13 mouse cellular contexts compared by ENCODE assay signal in the genomic region with DNA sequence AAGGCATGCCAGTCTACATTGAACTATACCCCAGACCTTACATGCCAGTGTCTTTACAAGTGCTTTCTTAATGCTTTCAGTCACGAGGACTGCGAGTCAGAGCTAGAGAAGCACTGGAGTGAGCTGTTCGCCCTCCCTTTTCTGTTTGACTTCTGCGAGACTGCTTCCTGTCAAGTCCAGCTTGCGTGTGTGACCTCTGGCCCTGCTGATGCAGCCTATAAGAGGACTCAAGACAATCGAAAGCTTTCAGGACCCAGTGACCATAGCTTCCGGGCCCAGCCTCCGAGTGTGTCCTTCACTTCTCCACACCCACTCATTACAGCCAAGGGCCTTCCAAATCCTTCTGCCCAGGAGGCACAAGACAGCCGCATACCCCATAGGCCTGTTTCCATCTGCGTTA. TPM values are rescaled to one million over a fixed set of nuclear protein-coding genes. Genes with fewer than 3 reads are reported as not detected.
DNase-seq lines count a peak whose midpoint lies in the region; ATAC-seq and TF ChIP-seq lines count a peak whose summit lies in the region.
"Had no signal": no experiment of that assay in that cellular context is flagged by ENCODE, and none has a peak within 500 bp of the region (broad histone marks: within the 10 kb centered on the region; RNA-seq: fewer than 3 reads in every experiment).

No protein-coding gene starts in this region.

- no peak for TF ChIP-seq CTCF in kidney, adult 2 months (conservative IDR thresholded peaks at IDR 0.05; ENCODE audit: insufficient read depth, insufficient read length, low read depth, low read length)
- no peak for TF ChIP-seq CTCF in stomach, postnatal 0 days (IDR thresholded peaks at IDR 0.05; ENCODE audit: low read depth)

- H3K9me3 ChIP-seq in heart, embryonic 10.5 days, result no peaks in the 10 kb centered on the region
- H3K9me3 ChIP-seq in heart, embryonic 11.5 days (replicated peaks; ENCODE audit: control insufficient read depth, low read length), result no peaks in the 10 kb centered on the region
- H3K9me3 ChIP-seq in embryonic facial prominence, embryonic 10.5 days, result no peaks in the 10 kb centered on the region
- H3K9me3 ChIP-seq in stomach, postnatal 0 days (ENCODE audit: control insufficient read depth, low read length), result no peaks in the 10 kb centered on the region
- H3K9me3 ChIP-seq in hindbrain, embryonic 11.5 days (ENCODE audit: control insufficient read depth, low read length), result no peaks in the 10 kb centered on the region
- H3K9me3 ChIP-seq: hindbrain, embryonic 12.5 days; intestine, embryonic 15.5 days; neural tube, embryonic 13.5 days had no signal

- H3K4me1 ChIP-seq in heart, embryonic 10.5 days, result peaks cover 18% of the 10 kb centered on the region
- H3K4me1 ChIP-seq in heart, embryonic 11.5 days (ENCODE audit: control insufficient read depth, insufficient read depth, low read length), result peaks cover 2% of the 10 kb centered on the region; the same call in 1 of the 2 replicates
- peaks cover 4% of the 10 kb centered on the region; the same call in 1 of the 2 replicates for H3K4me1 ChIP-seq in kidney, adult 2 months (ENCODE audit: control insufficient read depth, insufficient read depth, low read length)
- H3K4me1 ChIP-seq in embryonic facial prominence, embryonic 10.5 days, result peaks cover 14% of the 10 kb centered on the region
- no peaks in the 10 kb centered on the region for H3K4me1 ChIP-seq in stomach, postnatal 0 days (replicated peaks; ENCODE audit: control insufficient read depth, insufficient read depth)
- H3K4me1 ChIP-seq in hindbrain, embryonic 11.5 days (replicated peaks; ENCODE audit: control insufficient read depth, insufficient read depth, low read length), result no peaks in the 10 kb centered on the region

- H3K4me2 ChIP-seq in heart, embryonic 11.5 days, result no peak overlapping the region
- no peak overlapping the region for H3K4me2 ChIP-seq in stomach, postnatal 0 days (replicated peaks; ENCODE audit: low read depth)
- H3K4me2 ChIP-seq in hindbrain, embryonic 11.5 days (replicated peaks; ENCODE audit: low read depth, low read length), result no peak overlapping the region
- H3K4me2 ChIP-seq: hindbrain, embryonic 12.5 days; intestine, embryonic 15.5 days; neural tube, embryonic 13.5 days had no signal

- no peak for ATAC-seq in heart, embryonic 11.5 days (replicated peaks; ENCODE audit: insufficient number of reproducible peaks, low FRiP score, low TSS enrichment)
- peak; percentile 59 for ATAC-seq in stomach, postnatal 0 days (ENCODE audit: low FRiP score, low TSS enrichment)
- ATAC-seq in hindbrain, embryonic 11.5 days (ENCODE audit: low FRiP score), result no peak
- ATAC-seq: forebrain, embryonic 16.5 days; intestine, embryonic 15.5 days had no signal

- 54% methylated on average over 10 of the region's 10 CpGs for WGBS in heart, embryonic 10.5 days
- WGBS in heart, embryonic 11.5 days (ENCODE audit: insufficient replicate concordance), result 62% methylated on average over 10 of the region's 10 CpGs
- WGBS in kidney, adult 2 months, result 54% methylated on average over 10 of the region's 10 CpGs
- WGBS in embryonic facial prominence, embryonic 10.5 days, result 43% methylated on average over 10 of the region's 10 CpGs
- 50% methylated on average over 10 of the region's 10 CpGs for WGBS in stomach, postnatal 0 days
- 59% methylated on average over 10 of the region's 10 CpGs for WGBS in hindbrain, embryonic 11.5 days

- no peak for DNase-seq in heart, embryonic 10.5 days (ENCODE audit: low spot score)
- DNase-seq in kidney, postnatal 10 days, result peak; percentile 46
- no peak for DNase-seq in kidney, adult 2 months
- peak; percentile 29 for DNase-seq in embryonic facial prominence, embryonic 10.5 days (ENCODE audit: low spot score)
- no peak for DNase-seq in stomach, postnatal 0 days (ENCODE audit: low spot score)
- no peak for DNase-seq in hindbrain, embryonic 11.5 days (ENCODE audit: low spot score)
- DNase-seq: cerebellum, adult 18-20 months; right cerebral cortex, postnatal 4 days had no signal

- no peak for TF ChIP-seq POLR2A in kidney, adult 2 months (IDR thresholded peaks at IDR 0.05; ENCODE audit: low read depth, low read length)

- H3K9ac ChIP-seq in heart, embryonic 11.5 days (ENCODE audit: low read depth, low read length), result no peak overlapping the region
- H3K9ac ChIP-seq in stomach, postnatal 0 days (ENCODE audit: low read length), result no peak overlapping the region
- H3K9ac ChIP-seq in hindbrain, embryonic 11.5 days (ENCODE audit: low read depth, low read length), result no peak overlapping the region
- H3K9ac ChIP-seq: hindbrain, embryonic 12.5 days; intestine, embryonic 15.5 days; neural tube, embryonic 13.5 days had no signal

- no peaks in the 10 kb centered on the region for H3K27me3 ChIP-seq in heart, embryonic 10.5 days (ENCODE audit: insufficient read depth, poor library complexity, severe bottlenecking)
- H3K27me3 ChIP-seq in heart, embryonic 11.5 days (ENCODE audit: control insufficient read depth, insufficient read depth, low read length), result no peaks in the 10 kb centered on the region
- H3K27me3 ChIP-seq in kidney, adult 2 months (replicated peaks; ENCODE audit: control insufficient read depth, insufficient read depth, low read length), result no peaks in the 10 kb centered on the region
- no peaks in the 10 kb centered on the region for H3K27me3 ChIP-seq in embryonic facial prominence, embryonic 10.5 days (replicated peaks; ENCODE audit: low read depth, poor library complexity, severe bottlenecking)
- no peaks in the 10 kb centered on the region for H3K27me3 ChIP-seq in stomach, postnatal 0 days (ENCODE audit: control insufficient read depth, insufficient read depth, low read length)
- H3K27me3 ChIP-seq in hindbrain, embryonic 11.5 days (ENCODE audit: control insufficient read depth, insufficient read depth, low read length), result no peaks in the 10 kb centered on the region
- H3K27me3 ChIP-seq: hindbrain, embryonic 12.5 days; intestine, embryonic 15.5 days; neural tube, embryonic 13.5 days had no signal

- no peaks in the 10 kb centered on the region for H3K36me3 ChIP-seq in heart, embryonic 10.5 days
- H3K36me3 ChIP-seq in heart, embryonic 11.5 days (ENCODE audit: control insufficient read depth, insufficient read depth, low read length), result no peaks in the 10 kb centered on the region
- H3K36me3 ChIP-seq in kidney, adult 2 months (ENCODE audit: control insufficient read depth, insufficient read depth, low read length), result no peaks in the 10 kb centered on the region
- no peaks in the 10 kb centered on the region for H3K36me3 ChIP-seq in embryonic facial prominence, embryonic 10.5 days (replicated peaks)
- H3K36me3 ChIP-seq in stomach, postnatal 0 days (ENCODE audit: control insufficient read depth, insufficient read depth, low read length), result no peaks in the 10 kb centered on the region
- no peaks in the 10 kb centered on the region for H3K36me3 ChIP-seq in hindbrain, embryonic 11.5 days (ENCODE audit: control insufficient read depth, insufficient read depth, low read length)
- H3K36me3 ChIP-seq: hindbrain, embryonic 12.5 days; intestine, embryonic 15.5 days; neural tube, embryonic 13.5 days had no signal

- no peak for TF ChIP-seq EP300 in stomach, postnatal 0 days (optimal IDR thresholded peaks at IDR 0.05)

- peak overlapping the region; percentile 59; the same call in 1 of the 2 replicates for H3K27ac ChIP-seq in heart, embryonic 10.5 days
- H3K27ac ChIP-seq in heart, embryonic 11.5 days (ENCODE audit: low read depth, low read length), result no peak overlapping the region
- H3K27ac ChIP-seq in kidney, adult 2 months (ENCODE audit: insufficient read depth, low read depth, low read length), result no peak overlapping the region
- no peak overlapping the region for H3K27ac ChIP-seq in embryonic facial prominence, embryonic 10.5 days (replicated peaks)
- H3K27ac ChIP-seq in stomach, postnatal 0 days (replicated peaks), result no peak overlapping the region
- no peak overlapping the region for H3K27ac ChIP-seq in hindbrain, embryonic 11.5 days (ENCODE audit: low read depth, low read length)
- H3K27ac ChIP-seq: hindbrain, embryonic 12.5 days; intestine, embryonic 15.5 days; neural tube, embryonic 13.5 days had no signal

- H3K4me3 ChIP-seq in heart, embryonic 10.5 days, result no peak overlapping the region
- H3K4me3 ChIP-seq in heart, embryonic 11.5 days (ENCODE audit: low read depth, low read length), result no peak overlapping the region
- no peak overlapping the region for H3K4me3 ChIP-seq in kidney, adult 2 months (ENCODE audit: insufficient read depth, low read depth, low read length)
- H3K4me3 ChIP-seq in embryonic facial prominence, embryonic 10.5 days, result no peak overlapping the region
- H3K4me3 ChIP-seq in stomach, postnatal 0 days (ENCODE audit: low read depth, low read length), result no peak overlapping the region
- H3K4me3 ChIP-seq in hindbrain, embryonic 11.5 days (ENCODE audit: low read depth, low read length), result no peak overlapping the region
- H3K4me3 ChIP-seq: hindbrain, embryonic 12.5 days; intestine, embryonic 15.5 days; neural tube, embryonic 13.5 days had no signal

RNA-seq across cellular contexts. Expression of a gene that starts 32.1 kb away (rescaled TPM):
- 0.34 and 1.6 TPM in 2 replicates for polyA plus RNA-seq in heart, embryonic 10.5 days (2016; fragmentation: Nextera tagmentation; extraction: Ambion mirVana)
- 0.51 and 0.67 TPM in 2 replicates for polyA plus RNA-seq in heart, embryonic 11.5 days (2014; fragmentation: Nextera tagmentation; extraction: Ambion mirVana)
- polyA plus RNA-seq in kidney, adult 2 months (2012; rRNA removed), result 15.8 and 17.9 TPM in 2 replicates
- 1.2 and 1.4 TPM in 2 replicates for polyA plus RNA-seq in embryonic facial prominence, embryonic 10.5 days (2016; fragmentation: Nextera tagmentation; extraction: Ambion mirVana)
- 23.0 and 23.5 TPM in 2 replicates for polyA plus RNA-seq in stomach, postnatal 0 days (2015; fragmentation: Nextera tagmentation; extraction: Ambion mirVana)
- polyA plus RNA-seq in hindbrain, embryonic 11.5 days (2014; fragmentation: Nextera tagmentation; extraction: Ambion mirVana), result 1.4 and 1.7 TPM in 2 replicates

Comparison
In these comparisons a context has a peak if more than half of its experiments do, and no peak if none do; other contexts are left out.
1. DNase-seq: peak in kidney, postnatal 10 days (single experiment) and embryonic facial prominence, embryonic 10.5 days (single experiment); none in heart, embryonic 10.5 days (single experiment), kidney, adult 2 months (single experiment), stomach, postnatal 0 days (single experiment) and hindbrain, embryonic 11.5 days (single experiment).